Mouse (Mus musculus) lung, embryonic 16.5 days (tissue): Measurements from ENCODE around the gene Gm20777. TPM values are rescaled to one million over a fixed set of nuclear protein-coding genes. Genes with fewer than 3 reads are reported as not detected.
"Not testable (repeated sequence)": the region's sequence is repeated elsewhere in the genome, so short reads cannot be mapped to it uniquely, and the experiment has no call there.

Experiments used
- ATAC-seq: fragments of 200-750 bp; cut with Nextera tagmentation; 2 replicates; pipeline ENCODE4 v1.8.0; 2017; ENCODE audit warnings: low read depth, mild to moderate bottlenecking, moderate library complexity
- H3K27ac ChIP-seq: fragments of 300-500 bp; sonication (generic); 2 replicates; pipeline ENCODE4 v1.5.1; 2014; ENCODE audit warnings: mild to moderate bottlenecking, control low read depth, low read length
- H3K27me3 ChIP-seq: fragments of 300-500 bp; sonication (generic); 2 replicates; pipeline ENCODE4 v1.6.1; 2014; ENCODE audit warnings: low read depth, low read length, mixed read lengths; ENCODE audit not compliant: control insufficient read depth, insufficient read depth
- H3K36me3 ChIP-seq: fragments of 300-500 bp; sonication (generic); 2 replicates; pipeline ENCODE4 v1.6.1; 2014; ENCODE audit warnings: low read length; ENCODE audit not compliant: control insufficient read depth, insufficient read depth
- H3K4me1 ChIP-seq: fragments of 300-500 bp; sonication (generic); replicated peaks from 2 replicates; pipeline ENCODE4 v1.6.1; 2014; ENCODE audit warnings: low read length, mixed read lengths; ENCODE audit not compliant: control insufficient read depth, insufficient read depth
- H3K4me2 ChIP-seq: fragments of 300-500 bp; sonication (generic); 2 replicates; pipeline ENCODE4 v1.6.1; 2014; ENCODE audit warnings: low read depth, low read length, control low read depth
- H3K4me3 ChIP-seq: fragments of 300-500 bp; sonication (generic); 2 replicates; pipeline ENCODE4 v1.5.1; 2014; ENCODE audit warnings: mild to moderate bottlenecking, low read length, control low read depth
- H3K9ac ChIP-seq: fragments of 300-500 bp; sonication (generic); 2 replicates; pipeline ENCODE4 v1.6.1; 2014; ENCODE audit warnings: low read length, control low read depth
- H3K9me3 ChIP-seq: fragments of 300-500 bp; sonication (generic); 2 replicates; pipeline ENCODE4 v1.6.1; 2016; ENCODE audit warnings: low read length; ENCODE audit not compliant: control insufficient read depth
- WGBS: fragments of 180-500 bp; shearing (Covaris S2); extraction: QIAGEN DNeasy Blood & Tissue Kit; methylation state at CpG from one replicate; pipeline ENCODE4 v1.1.7; 2014; 5-methylcytosine and 5-hydroxymethylcytosine counted together
- polyA plus RNA-seq: library from polyadenylated mRNA; unstranded; fragments of >200 nt; fragmentation: Nextera tagmentation; extraction: Ambion mirVana; gene quantifications from 2 replicates; pipeline ENCODE4 v1.2.1, GENCODE M21; 2015

The Gm20777 gene
- not detected in 2 replicates for polyA plus RNA-seq

GRCm38 (mm10) chrY:10752350-10752749, at the start of gene Gm20777:
Gene Gm20777 (minus strand): TSS chrY:10752450.
- not testable (repeated sequence) for H3K4me1 ChIP-seq, H3K27me3 ChIP-seq, H3K4me3 ChIP-seq, ATAC-seq, H3K9me3 ChIP-seq, H3K4me2 ChIP-seq, H3K27ac ChIP-seq, H3K9ac ChIP-seq, H3K36me3 ChIP-seq

GRCm38 (mm10) chrY:10709551-10709950, 42.7 kb downstream of the Gm20777 start:
- not testable (repeated sequence) for H3K27me3 ChIP-seq, H3K4me2 ChIP-seq, H3K4me1 ChIP-seq, H3K9me3 ChIP-seq, H3K36me3 ChIP-seq, H3K27ac ChIP-seq, H3K4me3 ChIP-seq, ATAC-seq, H3K9ac ChIP-seq
- WGBS: no CpG with 5 or more reads among the region's 5 CpGs

GRCm38 (mm10) chrY:10708761-10709160, 43.5 kb downstream of the Gm20777 start:
- not testable (repeated sequence) for H3K27me3 ChIP-seq, H3K27ac ChIP-seq, H3K9me3 ChIP-seq, ATAC-seq, H3K4me2 ChIP-seq, H3K9ac ChIP-seq, H3K4me3 ChIP-seq, H3K4me1 ChIP-seq, H3K36me3 ChIP-seq
- WGBS: 93% methylated on average over 24 of the region's 30 CpGs

- H3K4me2 ChIP-seq, ATAC-seq: not testable (repeated sequence)
- 86% methylated on average over 15 of the region's 16 CpGs for WGBS
These were observed 44.0 kb downstream of the Gm20777 start for GRCm38 (mm10) chrY:10708226-10708625.

GRCm38 (mm10) chrY:10706686-10707085, 45.6 kb downstream of the Gm20777 start:
- H3K9me3 ChIP-seq, H3K4me2 ChIP-seq, H3K36me3 ChIP-seq, H3K4me1 ChIP-seq, H3K27ac ChIP-seq, H3K27me3 ChIP-seq, H3K4me3 ChIP-seq, H3K9ac ChIP-seq, ATAC-seq: not testable (repeated sequence)
- WGBS: 94% methylated on average over 4 of the region's 7 CpGs

More at GRCm38 (mm10) chrY:10708226-10708625, 44.0 kb downstream of the Gm20777 start:
- H3K9ac ChIP-seq, H3K27me3 ChIP-seq, H3K9me3 ChIP-seq, H3K27ac ChIP-seq, H3K4me3 ChIP-seq, H3K36me3 ChIP-seq, H3K4me1 ChIP-seq: not testable (repeated sequence)

Other genes starting within 250 kb of the Gm20777 start
- not detected in 2 replicates for gene Gm20737, start 216.4 kb downstream of the Gm20777 start, polyA plus RNA-seq
- not detected in 2 replicates for gene Gm21775, start 199.0 kb downstream of the Gm20777 start, polyA plus RNA-seq
- gene Gm21900, start 136.1 kb downstream of the Gm20777 start, polyA plus RNA-seq: not detected in 2 replicates